20 mouse cellular contexts compared by ENCODE assay signal in genomic region chr6:72888655-72889054, GRCm38 (mm10). TPM values are rescaled to one million over a fixed set of nuclear protein-coding genes. Genes with fewer than 3 reads are reported as not detected.
DNase-seq lines count a peak whose midpoint lies in the region; ATAC-seq and TF ChIP-seq lines count a peak whose summit lies in the region.
"Had no signal": no experiment of that assay in that cellular context is flagged by ENCODE, and none has a peak within 500 bp of the region (broad histone marks: within the 10 kb centered on the region; RNA-seq: fewer than 3 reads in every experiment).

No protein-coding gene starts in this region.

- H3K27me3 ChIP-seq in ES-Bruce4 (ENCODE audit: control insufficient read depth, insufficient read depth, low read length, poor library complexity, severe bottlenecking): no peaks in the 10 kb centered on the region
- no peaks in the 10 kb centered on the region for H3K27me3 ChIP-seq in forebrain, embryonic 16.5 days (replicated peaks; ENCODE audit: control insufficient read depth, insufficient read depth, low read length)
- H3K27me3 ChIP-seq: heart, embryonic 13.5 days; hindbrain, embryonic 15.5 days had no signal

- ATAC-seq in frontal cortex, adult (ENCODE audit: low TSS enrichment): peak; percentile 60
- ATAC-seq in granulocyte monocyte progenitor cell, adult 5-6 weeks (replicated peaks; ENCODE audit: poor library complexity, severe bottlenecking): no peak
- no peak for ATAC-seq in forebrain, embryonic 16.5 days
- ATAC-seq: CD4-positive, CD25-positive, alpha-beta regulatory T cell, adult 4 months; forebrain, embryonic 14.5 days; intestine, embryonic 16.5 days had no signal

- DNase-seq in frontal cortex, postnatal 10 days (ENCODE audit: low spot score in 2 of 2): no peak
- no peak for DNase-seq in liver
- DNase-seq: adrenal gland, adult 8-10 months; cerebellum, adult 2 months; cerebellum, postnatal 10 days; gastrocnemius, postnatal 14 days; heart, postnatal 36 days had no signal

- peak overlapping the region; percentile 40; the same call in 1 of the 2 replicates for H3K9ac ChIP-seq in ES-Bruce4 (ENCODE audit: low read depth, poor library complexity, severe bottlenecking)
- no peak overlapping the region for H3K9ac ChIP-seq in forebrain, embryonic 16.5 days (replicated peaks; ENCODE audit: low read depth, low read length)
- H3K9ac ChIP-seq: heart, embryonic 13.5 days; hindbrain, embryonic 15.5 days had no signal

- TF ChIP-seq CTCF in ES-Bruce4 (IDR thresholded peaks at IDR 0.05; ENCODE audit: low read depth, low read length): no peak
- TF ChIP-seq CTCF in bone marrow macrophage, adult 2 months (IDR thresholded peaks at IDR 0.05; ENCODE audit: low read depth, low read length): no peak

- H3K4me1 ChIP-seq in ES-Bruce4 (ENCODE audit: control insufficient read depth, insufficient read depth, low read length): peaks cover 7% of the 10 kb centered on the region
- peaks cover 40% of the 10 kb centered on the region for H3K4me1 ChIP-seq in bone marrow macrophage, adult 2 months (ENCODE audit: control insufficient read depth, insufficient read depth, low read length)
- no peaks in the 10 kb centered on the region for H3K4me1 ChIP-seq in forebrain, embryonic 16.5 days (replicated peaks; ENCODE audit: control insufficient read depth, insufficient read depth, low read length)
- H3K4me1 ChIP-seq: forebrain, embryonic 10.5 days had no signal

- TF ChIP-seq EP300 in ES-Bruce4 (IDR thresholded peaks at IDR 0.05; ENCODE audit: insufficient read depth, low read depth, low read length): no peak

- H3K36me3 ChIP-seq in ES-Bruce4 (ENCODE audit: control insufficient read depth, insufficient read depth, low read length, poor library complexity, severe bottlenecking): peaks cover 12% of the 10 kb centered on the region
- H3K36me3 ChIP-seq in forebrain, embryonic 16.5 days (ENCODE audit: control insufficient read depth, insufficient read depth): no peaks in the 10 kb centered on the region
- H3K36me3 ChIP-seq: hindbrain, embryonic 15.5 days had no signal

- no peak overlapping the region for H3K4me3 ChIP-seq in ES-Bruce4 (ENCODE audit: low read depth, low read length)
- H3K4me3 ChIP-seq in bone marrow macrophage, adult 2 months (ENCODE audit: insufficient read depth, low read length): no peak overlapping the region
- no peak overlapping the region for H3K4me3 ChIP-seq in forebrain, embryonic 16.5 days (replicated peaks; ENCODE audit: low read length)
- H3K4me3 ChIP-seq: embryonic facial prominence, embryonic 10.5 days; erythroblast, embryonic 14.5 days; forebrain, embryonic 10.5 days; heart, embryonic 13.5 days; hindbrain, embryonic 15.5 days had no signal

- TF ChIP-seq POLR2A in ES-Bruce4 (IDR thresholded peaks at IDR 0.05; ENCODE audit: insufficient read depth, low read length): no peak
- no peak for TF ChIP-seq POLR2A in bone marrow macrophage, adult 2 months (IDR thresholded peaks at IDR 0.05; ENCODE audit: borderline replicate concordance, low read depth, low read length)

- H3K9me3 ChIP-seq in ES-Bruce4 (replicated peaks; ENCODE audit: control insufficient read depth, insufficient read depth, low read length, poor library complexity, severe bottlenecking): no peaks in the 10 kb centered on the region
- no peaks in the 10 kb centered on the region for H3K9me3 ChIP-seq in forebrain, embryonic 16.5 days (ENCODE audit: control insufficient read depth, low read length)
- H3K9me3 ChIP-seq: embryonic facial prominence, embryonic 10.5 days; forebrain, embryonic 10.5 days; heart, embryonic 13.5 days; hindbrain, embryonic 15.5 days had no signal

- peak overlapping the region; percentile 36 for H3K27ac ChIP-seq in ES-Bruce4 (ENCODE audit: insufficient read depth, low read length)
- 0 out of 2 replicates have a peak overlapping the region, but pooled peaks have one; percentile 30 for H3K27ac ChIP-seq in bone marrow macrophage, adult 2 months (ENCODE audit: insufficient read depth, low read depth, low read length)
- H3K27ac ChIP-seq in forebrain, embryonic 16.5 days (ENCODE audit: low read length): no peak overlapping the region
- H3K27ac ChIP-seq: embryonic facial prominence, embryonic 10.5 days; forebrain, embryonic 10.5 days; heart, embryonic 13.5 days; hindbrain, embryonic 15.5 days had no signal

- 88% methylated on average over 2 of the region's 2 CpGs for WGBS in forebrain, embryonic 16.5 days

- no peak overlapping the region for H3K4me2 ChIP-seq in forebrain, embryonic 16.5 days (ENCODE audit: low read length)
- H3K4me2 ChIP-seq: heart, embryonic 13.5 days; hindbrain, embryonic 15.5 days had no signal

RNA-seq across cellular contexts. Expression of gene Kcmf1, which starts 11.1 kb away (rescaled TPM):
- 175 and 188 TPM in 2 replicates for polyA plus RNA-seq in ES-Bruce4 (2011; ENCODE audit: insufficient read depth, insufficient read length, low read depth, missing spikeins)
- polyA plus RNA-seq in bone marrow macrophage, adult 2 months (2012; ENCODE audit: insufficient read depth, insufficient read length, missing spikeins): 73.8 and 76.3 TPM in 2 replicates
- total RNA-seq in granulocyte monocyte progenitor cell, adult 5-6 weeks (2014; fragmentation: Nextera tagmentation): 46.3 TPM in 2 replicates
- total RNA-seq in granulocyte monocyte progenitor cell, adult 5-6 weeks (2017): 101 and 122 TPM in 2 replicates
- polyA plus RNA-seq in forebrain, embryonic 16.5 days (2015; fragmentation: Nextera tagmentation; extraction: Ambion mirVana): 31.1 and 31.7 TPM in 2 replicates
